Mouse (Mus musculus): ENCODE measurements around the gene Kctd17. TPM values are rescaled to one million over a fixed set of nuclear protein-coding genes. Genes with fewer than 3 reads are reported as not detected.
A peak's percentile ranks its signal among the peaks of the same experiment; 100 is the strongest.

Kctd17 gene
- total RNA-seq, 2 experiments from 2014 or later, result 107 to 113 TPM

DNA sequence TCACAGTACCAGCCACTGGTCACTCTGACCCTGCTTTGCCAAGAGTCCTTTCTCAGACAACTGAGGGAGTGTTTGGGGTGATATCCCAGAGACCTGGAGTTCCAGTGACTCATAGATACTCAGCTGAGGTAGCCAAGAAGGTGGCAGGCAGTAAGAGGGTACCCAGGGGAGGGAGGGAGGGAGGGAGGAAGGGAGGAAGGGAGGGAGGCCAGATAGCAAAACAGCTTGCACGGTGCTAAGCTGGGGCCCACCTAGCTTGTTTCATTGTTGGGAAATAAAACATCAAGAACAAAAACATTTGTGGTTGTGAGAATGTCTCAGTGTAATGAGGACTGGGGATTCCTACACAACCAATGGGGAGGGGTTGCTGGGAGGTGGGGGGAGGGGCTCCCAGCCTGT lies 14.6 kb upstream of the Kctd17 start:
- no peak for DNase-seq (ENCODE audit: low spot score in 2 of 2)

DNA sequence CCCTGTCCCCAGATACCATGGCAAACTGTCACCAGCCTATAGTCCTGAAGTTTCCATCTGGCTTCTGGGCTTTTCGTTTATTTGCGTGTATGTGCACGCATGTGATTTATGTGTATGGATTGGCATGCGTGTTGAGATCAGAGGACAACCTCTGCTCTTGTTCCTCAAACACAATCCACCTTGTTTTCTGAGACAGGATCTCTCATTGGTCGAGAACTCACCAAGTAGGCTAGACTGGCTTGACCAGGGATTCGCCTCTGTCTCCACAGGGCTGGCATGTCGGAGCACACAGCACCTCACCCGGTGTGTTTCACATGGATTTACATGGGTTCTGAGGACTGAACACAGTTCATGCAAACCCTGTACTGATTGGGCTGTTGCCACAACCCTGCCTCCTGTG lies 14.2 kb upstream of the Kctd17 start:
- DNase-seq (ENCODE audit: low spot score in 2 of 2), result no peak

DNA sequence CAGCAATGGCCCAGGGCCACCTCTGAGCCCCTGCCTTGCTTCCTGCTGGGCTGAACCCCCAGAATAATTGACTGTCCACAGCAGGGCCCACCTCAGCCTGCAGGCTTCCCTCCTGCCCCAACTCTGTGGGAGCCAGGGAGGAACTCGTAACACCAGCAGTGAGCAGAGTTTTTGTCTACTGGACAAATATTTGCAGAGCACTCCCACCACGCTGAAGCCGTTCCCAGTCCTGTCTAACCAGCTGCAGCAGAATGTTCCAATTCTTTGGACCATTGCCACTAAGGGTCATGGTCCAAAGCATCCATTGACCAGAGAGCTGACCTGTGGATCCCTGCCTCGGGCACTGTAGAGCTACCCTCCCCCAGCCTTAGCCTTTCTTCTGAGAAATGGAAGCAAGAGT lies 11.4 kb upstream of the Kctd17 start:
- no peak for DNase-seq (ENCODE audit: low spot score in 2 of 2)

DNA sequence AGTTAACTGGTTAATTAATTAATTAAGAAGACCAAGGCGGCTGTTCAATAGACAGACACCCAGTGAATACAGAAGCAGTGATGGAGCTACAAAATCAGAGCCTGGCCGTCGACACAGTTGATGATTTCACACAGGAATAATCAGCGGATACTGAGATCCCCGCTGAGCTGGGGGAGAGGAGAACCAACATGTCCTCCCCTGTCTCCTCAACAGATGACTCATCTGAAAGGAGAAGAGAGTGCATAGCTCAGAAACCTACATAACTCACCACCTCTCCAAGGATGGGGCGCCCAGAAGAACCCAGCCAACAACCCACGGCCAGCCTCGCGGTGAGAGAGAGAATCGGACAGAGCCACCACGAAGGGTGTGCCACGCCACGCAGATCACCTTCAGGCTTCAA lies 8.0 kb upstream of the Kctd17 start:
- DNase-seq (ENCODE audit: low spot score in 2 of 2), result no peak

DNA sequence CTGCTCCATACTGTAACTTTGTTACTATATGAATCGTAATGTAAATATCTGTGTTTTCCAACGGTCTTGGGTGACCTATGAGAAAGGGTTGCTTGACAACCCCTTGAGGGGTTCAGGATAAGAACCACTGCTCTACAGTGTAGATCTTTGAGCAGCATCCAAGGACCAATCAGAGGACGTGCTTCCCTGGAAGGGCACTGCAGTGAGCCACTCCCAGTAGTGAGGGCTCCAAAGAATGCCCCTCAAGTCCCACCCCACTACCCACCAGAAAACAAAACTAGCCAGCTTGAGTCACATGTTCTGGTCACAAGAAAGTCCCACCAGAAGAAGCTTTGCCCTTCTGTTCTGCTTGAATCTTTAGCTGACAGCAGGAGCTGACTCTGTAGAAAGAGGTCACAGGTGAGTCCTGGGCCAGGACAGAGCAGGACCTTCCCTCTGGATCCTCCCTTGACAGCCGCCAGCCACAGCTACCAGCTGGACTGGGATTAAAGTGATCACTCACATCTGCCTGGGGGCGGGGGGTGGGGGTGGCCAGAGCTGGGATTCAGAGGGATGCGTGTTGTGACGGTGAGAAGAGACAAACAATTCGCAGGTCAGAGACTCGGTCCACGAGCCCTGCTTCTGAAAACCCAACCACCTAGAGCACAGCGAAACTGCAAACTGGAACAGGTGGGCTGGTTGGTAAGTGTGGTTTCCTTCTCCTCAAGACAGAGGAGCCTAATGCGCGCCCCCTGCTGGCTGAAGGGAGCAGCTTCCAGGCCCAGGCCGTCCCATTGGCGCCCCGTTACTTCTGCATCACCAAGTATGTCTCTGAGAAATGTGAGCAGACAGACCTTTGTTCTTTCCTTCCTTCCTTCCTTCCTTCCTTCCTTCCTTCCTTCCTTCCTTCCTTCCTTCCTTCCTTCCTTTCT lies 6.1 kb upstream of the Kctd17 start:
- peak; percentile 60 to 77 for DNase-seq (ENCODE audit: low spot score in 2 of 2)

DNA sequence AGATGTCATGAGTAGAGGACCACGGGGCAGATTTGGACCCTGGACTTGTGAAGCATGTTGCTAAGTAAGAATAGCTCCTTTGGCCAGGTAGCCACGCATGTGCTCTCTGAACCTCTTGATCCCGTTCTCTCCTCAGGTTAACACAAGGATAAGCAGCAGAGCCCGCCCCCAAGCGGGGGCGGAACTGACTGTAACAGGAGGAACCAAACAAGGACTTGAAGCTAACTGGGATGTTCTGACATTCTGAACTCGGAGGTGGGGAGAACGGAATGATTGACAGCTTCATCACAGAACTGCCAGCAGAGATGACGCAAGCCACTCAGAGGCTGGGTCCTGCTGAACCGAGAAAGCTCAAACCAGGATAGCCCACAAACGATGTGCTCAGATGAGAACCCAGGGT lies 3.9 kb upstream of the Kctd17 start:
- DNase-seq (ENCODE audit: low spot score in 2 of 2), result no peak

DNA sequence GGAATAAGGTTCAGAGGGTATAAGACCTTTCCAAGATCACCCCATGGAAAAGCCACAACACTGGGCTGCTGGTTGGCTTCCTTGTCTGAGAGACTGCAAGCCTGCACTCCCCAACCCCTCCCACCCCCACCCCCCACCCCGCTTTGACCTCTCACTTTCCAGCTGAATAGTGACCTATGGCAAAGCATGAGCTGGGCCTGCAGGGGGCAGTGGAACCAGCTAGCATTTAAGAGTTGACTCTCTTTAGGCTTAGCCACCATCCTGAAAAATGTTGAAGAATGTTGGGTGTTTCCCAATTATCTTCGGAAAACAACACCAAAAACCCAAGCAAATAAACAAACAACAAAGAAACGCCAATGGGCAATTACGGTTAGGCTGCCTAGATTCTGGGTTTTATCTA lies 3.1 kb upstream of the Kctd17 start:
- no peak for DNase-seq (ENCODE audit: low spot score in 2 of 2)

DNA sequence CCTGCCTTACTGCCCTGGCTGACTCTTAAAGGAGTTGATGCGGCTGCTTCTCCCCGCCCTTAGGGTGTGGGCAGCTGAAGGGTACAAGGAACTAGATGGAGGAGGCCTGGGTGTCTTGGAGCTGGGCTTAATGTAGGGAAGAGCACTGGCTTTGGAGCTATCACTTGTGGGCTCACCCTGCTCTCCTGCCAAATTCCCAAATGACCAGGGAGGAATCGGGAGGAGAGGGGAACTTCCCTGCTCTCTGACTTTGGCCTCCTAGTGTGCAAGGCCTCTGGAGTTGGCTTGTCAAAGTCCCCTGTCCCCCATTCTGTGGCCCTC lies 735 bp downstream of the Kctd17 start:
- DNase-seq (ENCODE audit: low spot score in 2 of 2), result no peak

DNA sequence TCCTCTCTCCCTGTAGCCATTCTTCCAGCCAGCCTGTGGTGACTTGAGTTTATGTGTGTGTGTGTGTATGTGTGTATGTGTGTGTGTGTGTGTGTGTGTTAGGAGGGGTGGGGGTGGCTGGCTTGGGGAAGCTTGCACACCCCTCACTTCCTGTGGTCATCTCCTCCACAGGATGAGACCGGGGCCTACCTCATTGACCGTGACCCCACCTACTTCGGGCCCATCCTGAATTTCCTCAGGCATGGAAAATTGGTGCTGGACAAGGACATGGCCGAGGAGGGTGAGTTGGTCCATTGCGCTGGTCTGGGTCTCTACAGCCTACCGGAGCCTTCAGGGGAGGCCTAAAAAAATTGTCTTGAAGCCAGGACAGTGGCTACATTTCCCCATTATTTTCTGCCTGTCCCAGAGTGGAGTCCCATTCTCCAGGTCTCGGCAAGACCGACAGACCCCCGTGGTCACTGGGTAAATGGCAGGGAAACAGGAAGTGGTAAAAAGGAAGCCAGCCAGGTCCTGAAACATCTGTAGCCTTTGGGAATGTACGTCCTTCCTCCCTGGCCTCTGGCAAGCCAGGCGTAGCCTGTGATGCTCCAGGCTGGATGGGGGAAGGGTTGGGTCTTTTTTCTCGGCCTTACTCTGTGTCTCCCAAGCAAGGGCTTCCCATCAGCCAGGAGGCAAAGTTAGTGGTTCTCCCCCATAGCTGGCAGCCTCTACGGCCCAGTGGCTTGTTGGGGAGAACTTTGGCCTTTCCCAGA lies 1.7 kb downstream of the Kctd17 start:
- no peak for DNase-seq (ENCODE audit: low spot score in 2 of 2)

DNA sequence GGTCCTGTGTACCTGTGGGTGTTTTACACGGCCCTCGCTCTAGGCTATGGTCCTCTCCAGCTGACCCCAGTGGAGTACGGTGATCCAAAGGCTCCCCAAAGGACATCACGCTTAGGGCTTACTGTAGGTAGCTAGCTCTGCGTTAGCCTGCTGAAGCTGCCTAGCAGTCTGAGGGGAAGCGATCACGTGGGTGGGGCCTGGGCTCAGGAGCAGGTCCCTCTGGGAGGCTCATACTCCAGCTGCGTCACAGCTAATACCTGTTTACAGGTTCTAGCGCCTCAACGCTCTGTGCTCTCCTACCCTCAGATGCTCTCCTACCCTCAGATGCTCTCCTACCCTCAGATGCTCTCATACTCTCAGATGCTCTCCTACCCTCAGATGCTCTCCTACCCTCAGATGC lies 2.5 kb downstream of the Kctd17 start:
- DNase-seq (ENCODE audit: low spot score in 2 of 2), result no peak

DNA sequence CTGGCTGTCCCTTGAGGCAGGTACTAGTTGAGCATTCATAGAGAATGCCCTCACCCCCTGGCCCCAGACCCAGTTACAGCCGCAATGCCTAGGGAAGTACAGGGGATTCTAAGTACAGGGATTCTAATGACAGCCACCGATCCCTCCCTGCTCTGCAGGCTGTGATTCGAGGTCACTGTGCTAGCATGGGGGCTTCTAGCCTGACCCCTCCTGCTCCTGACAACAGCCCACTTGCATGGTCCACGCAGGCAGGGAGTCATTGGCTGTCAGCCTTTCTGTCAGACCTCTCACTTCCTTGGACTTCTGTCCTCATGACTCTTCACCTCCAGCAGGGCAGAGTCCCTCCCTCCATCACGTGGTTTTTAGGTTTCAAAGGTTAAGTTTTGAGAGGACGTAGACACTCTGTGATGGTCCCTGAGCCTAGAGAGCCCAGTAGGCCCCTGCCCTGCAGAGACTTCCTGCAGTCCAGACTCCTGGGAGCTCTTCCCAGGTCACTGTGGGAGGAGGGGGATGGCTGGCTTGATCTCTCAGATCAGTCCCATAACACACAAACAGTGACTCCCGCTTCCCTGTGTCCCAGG lies 3.3 kb downstream of the Kctd17 start:
- no peak for DNase-seq (ENCODE audit: low spot score in 2 of 2)

DNA sequence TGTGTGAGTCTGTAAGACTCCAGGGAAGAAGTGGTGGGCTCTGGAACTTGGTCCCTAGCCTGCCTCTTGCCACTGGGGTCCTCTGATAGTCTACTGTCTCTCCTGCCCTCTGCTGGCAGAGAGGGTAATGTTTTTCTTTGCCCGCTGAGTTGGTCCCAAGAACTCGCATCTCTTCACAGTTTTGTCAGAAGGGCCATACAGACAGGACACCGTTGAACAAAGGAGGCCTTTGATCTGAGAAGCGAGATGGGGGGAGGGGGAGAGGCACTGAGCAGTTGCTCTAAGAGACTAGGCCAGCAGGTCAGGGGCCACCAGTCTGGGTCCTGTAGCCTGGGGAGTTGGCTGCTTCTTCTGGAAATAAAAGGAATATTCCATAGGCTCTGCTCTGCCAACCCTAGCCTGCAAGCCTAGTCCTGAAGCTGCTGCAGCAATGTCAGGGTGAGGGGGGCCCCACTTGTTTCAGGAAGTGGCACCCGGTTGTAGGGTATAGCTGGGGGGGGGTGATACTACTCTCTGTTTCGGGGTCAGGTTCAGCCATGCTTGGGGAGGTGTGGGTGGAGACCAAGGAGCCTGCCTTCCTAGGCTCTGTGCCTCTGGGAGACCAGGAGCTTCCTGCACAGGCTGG lies 6.6 kb downstream of the Kctd17 start:
- DNase-seq (ENCODE audit: low spot score in 2 of 2), result no peak

DNA sequence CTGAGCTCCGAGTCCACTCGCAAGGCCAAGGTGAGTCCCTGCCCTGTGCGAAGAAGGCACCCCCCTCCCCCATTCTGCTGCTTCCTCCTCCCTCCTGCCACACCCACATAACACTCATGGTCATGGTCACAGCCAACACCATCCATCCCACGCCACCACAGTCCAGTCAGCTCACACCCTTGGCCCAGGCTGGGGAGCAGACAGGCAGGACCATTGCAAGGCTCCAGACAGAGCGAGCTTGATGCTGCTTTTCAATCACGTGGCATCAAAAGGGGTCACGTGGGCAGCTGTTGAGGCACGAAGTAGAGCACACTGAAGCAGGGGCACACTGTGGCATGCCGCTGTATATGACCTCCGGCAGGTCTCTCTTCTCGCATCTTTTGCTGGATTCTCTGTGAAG lies 7.3 kb downstream of the Kctd17 start:
- DNase-seq (ENCODE audit: low spot score in 2 of 2), result no peak

DNA sequence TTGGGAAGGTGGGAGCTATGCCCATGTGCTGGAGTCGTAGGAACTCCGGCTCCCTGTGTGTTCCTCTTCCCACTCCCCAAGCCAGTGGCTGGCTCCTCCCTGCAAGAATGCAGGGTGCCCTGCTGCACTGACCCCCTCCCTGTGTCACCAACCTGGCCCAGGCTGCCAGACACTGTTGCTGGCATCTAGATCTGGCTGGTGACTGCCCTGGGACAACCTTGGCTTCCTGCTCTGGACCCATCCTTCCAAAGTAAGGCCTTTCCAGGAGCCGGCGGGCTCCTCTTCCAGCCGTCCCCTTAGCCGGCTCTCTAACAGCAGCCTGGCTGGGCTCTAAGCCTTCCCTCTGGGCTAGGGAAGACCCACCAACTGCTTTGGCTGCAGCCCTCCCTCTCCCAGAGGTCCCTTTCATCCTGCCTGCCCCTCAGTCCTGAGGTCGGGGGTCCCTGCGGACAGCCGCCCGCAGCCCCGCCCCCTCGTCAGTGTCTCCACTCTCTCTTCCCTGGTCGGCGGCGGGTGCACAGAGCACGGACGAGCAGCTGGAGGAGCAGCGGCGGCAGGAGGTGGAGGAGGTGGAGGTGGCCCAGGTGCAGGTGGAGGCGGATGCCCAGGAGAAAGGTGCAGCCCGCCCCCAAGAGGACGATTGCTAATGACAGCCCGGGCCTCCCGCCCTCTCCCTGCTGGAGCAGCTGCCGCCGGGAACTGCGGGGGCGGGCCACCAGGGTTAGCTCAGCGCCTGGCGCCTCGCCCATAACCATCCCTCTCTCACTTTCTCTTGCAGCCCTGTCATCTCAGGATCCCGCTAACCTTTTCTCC lies 8.2 kb downstream of the Kctd17 start:
- peak; percentile 72 to 76 for DNase-seq (ENCODE audit: low spot score in 2 of 2)

DNA sequence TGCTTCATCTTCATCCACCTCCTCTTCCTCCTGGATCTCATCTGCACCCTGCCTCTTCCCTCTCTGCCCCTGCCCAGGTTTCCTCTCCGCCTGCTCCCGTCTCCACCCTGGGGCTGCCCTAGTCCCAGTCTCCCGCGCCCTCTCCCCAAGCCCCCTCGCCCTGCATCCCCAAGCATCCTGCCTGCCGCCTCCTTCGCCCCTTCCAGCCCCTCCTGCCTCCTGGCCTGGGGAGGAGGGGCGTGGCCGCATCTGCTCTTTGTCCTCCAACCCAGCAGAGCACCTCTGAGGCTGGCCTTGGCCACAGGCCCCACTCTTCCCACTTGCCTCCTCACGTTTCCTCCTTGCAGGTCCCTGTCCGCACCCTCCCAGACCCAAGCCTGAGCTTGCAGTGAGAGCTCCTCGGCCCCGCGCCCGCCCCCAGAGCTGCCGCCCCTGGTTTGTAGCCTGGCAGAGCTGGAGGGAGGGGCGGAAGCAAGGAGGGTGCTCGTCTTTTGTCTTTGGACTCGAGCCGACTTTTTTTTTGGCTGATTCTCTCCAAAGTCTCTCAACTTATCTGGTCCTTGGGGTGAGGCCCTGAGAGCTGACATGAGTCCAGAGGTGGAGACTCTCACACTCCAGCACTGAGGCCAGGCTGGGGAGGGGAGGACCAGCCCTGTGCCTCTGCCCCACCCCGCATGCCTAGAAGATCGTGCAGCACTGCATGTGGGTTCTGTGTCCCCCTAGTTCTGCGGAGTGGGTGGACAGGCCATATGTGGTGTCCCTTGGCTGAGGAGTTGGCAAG lies 9.1 kb downstream of the Kctd17 start:
- DNase-seq (ENCODE audit: low spot score in 2 of 2), result peak; percentile 41 to 68

DNA sequence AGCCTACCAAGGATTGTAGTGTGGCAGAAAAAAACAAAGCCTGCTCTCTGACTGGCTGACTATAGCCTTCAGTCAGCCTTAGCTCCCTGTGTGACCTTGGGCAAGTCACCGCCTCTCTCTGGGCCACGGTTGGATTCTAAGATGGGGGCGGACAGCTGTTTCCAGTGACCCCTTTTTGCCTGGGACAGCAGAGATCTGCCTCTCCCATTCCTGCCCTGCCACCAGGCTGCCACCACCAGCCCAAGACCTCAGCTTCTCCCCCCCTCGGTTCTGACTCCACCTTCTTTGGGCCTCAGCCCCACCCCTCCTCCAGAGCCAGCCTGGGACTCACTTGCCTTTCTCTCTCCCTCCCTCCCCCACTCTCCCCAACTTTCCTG lies 9.6 kb downstream of the Kctd17 start:
- peak in 1 of 2 experiments; percentile 27 for DNase-seq (ENCODE audit: low spot score in 2 of 2)

DNA sequence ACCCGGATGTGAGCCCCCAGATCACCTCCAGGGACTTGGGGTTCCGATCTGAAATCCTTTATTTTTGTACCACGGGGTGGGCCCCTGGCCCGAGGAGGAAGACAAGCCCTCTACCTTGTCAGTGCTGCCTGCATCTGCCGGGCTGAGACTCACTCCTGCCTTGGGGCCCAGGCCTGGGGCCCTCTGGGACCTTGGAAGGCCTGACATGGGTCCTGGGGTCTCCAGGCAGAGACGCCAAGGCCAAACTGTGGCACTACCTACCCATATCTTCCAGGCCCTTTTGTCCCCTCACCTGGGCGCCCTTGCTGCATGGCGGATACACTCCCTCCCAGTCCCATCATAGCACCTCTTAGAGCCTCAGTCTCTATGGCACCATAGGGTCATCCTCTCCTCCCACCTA lies 10.1 kb downstream of the Kctd17 start:
- DNase-seq (ENCODE audit: low spot score in 2 of 2), result no peak

DNA sequence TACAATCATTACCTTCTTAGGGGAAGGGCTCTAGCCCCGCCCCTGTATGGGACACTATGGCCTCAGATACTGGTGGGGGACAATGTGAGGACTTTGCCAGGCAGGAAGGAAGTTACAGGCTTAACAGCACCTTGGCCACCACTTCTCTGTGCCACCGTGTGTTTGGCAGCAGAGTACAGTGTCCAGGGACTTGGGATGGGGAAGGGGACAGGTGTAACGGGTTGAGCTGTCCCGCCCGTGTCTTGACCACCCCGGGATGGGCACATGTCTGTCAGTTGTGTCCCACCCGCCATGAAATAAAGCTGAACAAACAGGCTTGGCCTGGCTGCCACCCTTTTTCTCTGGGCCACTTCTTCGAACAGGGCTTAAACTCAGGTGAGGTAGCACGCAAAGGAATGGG lies 10.6 kb downstream of the Kctd17 start:
- DNase-seq (ENCODE audit: low spot score in 2 of 2), result no peak

DNA sequence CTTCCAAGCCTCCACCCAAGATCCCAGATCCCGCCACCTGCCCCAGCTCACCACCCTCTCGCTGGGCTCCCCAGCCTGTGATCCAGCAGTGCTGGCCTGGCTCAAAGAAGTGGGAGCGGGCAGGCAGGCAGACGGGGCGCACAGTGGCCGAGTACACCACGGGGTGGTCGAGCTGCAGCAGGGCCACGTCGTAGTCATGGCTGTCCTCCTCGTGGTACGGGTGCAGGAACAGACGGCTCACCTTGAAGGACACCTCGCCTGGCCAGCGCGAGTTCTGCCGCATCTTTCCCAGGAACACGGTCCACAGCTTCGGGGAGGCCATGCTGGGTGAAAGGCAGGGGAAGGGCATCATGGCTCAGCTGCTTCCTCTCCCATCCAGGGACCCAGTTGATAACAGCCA lies 13.9 kb downstream of the Kctd17 start:
- no peak for DNase-seq (ENCODE audit: low spot score in 2 of 2)

DNA sequence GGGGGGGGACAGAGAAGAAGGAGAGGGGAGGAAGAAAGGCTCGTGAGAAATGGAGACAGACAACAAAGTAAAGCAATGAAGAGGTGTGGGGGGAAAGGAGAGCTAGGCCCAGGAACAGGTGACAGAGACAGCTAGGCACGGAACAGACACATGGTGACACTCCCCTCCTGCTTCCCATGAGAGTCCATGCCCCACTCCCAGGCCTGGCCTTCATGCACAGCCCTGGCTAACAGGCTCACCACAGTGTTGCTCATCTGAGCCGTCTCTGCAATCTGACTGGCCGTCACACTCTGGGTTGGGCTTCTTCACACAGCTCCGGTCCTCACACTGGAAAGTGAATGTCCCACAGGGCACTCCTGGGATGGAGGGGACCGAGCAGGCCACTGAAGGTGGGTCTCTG lies 15.5 kb downstream of the Kctd17 start:
- DNase-seq (ENCODE audit: low spot score in 2 of 2), result no peak

Data from adrenal gland, postnatal 4 days (tissue).